Mouse (Mus musculus): ENCODE measurements at regions not wholly inside any gene's neighbourhood (a gene's known extent, or its start where the extent isn't known, plus 50 kb on each side); places are given as distances from the start of the nearest gene placed in this dataset.

DNA sequence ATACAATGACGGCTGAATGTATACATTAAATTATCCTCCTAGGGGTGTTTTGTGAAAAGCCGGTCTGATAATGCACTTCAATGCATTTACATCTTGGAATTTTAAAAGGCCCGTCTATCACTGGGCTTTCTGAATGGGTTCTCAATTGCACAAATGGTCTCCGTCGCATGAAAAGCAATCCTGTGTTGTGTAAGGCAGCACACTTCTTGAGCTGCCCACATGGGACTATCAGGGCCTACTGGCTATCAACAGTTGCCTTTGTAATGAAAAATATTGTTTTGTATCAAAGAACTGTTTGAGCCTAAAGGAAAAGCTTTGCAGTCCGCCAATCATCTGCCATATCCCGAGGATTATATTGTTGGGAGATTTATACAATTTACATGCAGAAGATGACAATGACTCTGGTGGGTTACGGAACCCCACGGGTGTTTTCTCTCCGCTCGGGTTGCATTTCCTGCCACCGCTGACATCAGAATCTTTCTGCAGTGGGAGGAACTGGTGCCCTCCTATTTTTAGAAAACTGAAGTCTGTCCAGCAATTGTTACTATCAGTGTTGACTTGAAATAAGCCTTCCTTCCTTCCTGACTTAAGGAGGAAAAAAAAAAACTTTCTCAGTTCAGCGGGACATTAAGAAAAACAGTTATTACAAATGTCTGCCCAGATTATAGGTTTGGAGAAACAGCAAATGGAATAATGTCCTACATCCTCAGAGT lies 118.7 kb downstream of the Tmem26 start:
- no peak for DNase-seq (ENCODE audit: low spot score)

DNA sequence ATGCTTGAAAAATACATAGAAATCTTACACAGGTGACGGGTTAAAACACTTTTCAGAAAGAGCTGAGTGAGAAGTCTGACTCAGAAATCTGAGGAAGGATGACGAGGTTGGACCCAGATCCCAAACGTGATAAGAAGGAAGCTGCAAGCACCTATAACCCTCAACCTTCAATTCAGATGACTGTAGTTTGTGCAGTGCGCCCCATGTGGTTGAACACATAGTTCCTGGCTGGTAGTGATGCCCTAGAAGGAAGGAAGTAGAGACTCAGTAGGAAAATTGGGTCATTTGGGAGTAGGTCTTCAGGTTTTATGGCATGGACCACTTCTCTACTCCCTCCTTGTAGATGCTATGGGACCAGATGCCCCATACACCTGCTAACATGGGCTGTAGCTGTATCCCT lies 120.6 kb downstream of the Tmem26 start:
- DNase-seq (ENCODE audit: low spot score), result no peak

DNA sequence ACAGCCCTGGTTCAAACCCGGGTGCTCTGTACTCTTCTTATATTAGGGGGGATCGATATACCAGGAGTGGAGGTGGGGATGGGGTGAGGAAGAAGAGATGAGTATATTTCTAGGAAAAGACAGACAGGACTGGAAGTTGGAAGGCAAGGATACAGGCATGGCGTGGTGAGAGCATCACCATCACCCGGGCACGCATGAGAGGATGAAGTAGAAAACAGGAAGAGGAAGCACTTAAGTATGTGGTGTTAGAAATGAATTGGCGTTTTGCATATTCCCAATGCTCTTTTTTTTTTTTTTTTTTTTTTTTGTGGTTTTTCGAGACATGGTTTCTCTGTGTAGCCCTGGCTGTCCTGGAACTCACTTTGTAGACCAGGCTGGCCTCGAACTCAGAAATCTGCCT lies 121.2 kb downstream of the Tmem26 start:
- no peak for DNase-seq (ENCODE audit: low spot score)

DNA sequence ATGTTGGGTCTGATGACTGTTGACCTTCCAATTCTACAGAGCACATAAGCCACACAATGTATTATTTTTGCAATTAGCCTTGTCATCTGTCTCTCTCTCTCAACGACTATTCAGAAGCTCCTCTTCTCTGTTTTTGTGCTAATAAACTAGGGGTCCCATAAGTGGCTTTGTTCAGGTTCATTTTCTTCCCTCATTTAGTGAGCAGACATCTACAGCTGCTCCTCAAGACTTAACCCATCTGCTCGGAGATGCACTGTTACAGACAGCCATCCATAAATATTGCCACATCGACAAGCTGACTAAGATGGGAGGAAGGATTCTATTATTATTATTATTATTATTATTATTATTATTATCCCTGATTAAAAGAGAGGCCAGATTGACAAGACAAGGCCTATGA lies 127.7 kb downstream of the Tmem26 start:
- no peak for DNase-seq (ENCODE audit: low spot score)

DNA sequence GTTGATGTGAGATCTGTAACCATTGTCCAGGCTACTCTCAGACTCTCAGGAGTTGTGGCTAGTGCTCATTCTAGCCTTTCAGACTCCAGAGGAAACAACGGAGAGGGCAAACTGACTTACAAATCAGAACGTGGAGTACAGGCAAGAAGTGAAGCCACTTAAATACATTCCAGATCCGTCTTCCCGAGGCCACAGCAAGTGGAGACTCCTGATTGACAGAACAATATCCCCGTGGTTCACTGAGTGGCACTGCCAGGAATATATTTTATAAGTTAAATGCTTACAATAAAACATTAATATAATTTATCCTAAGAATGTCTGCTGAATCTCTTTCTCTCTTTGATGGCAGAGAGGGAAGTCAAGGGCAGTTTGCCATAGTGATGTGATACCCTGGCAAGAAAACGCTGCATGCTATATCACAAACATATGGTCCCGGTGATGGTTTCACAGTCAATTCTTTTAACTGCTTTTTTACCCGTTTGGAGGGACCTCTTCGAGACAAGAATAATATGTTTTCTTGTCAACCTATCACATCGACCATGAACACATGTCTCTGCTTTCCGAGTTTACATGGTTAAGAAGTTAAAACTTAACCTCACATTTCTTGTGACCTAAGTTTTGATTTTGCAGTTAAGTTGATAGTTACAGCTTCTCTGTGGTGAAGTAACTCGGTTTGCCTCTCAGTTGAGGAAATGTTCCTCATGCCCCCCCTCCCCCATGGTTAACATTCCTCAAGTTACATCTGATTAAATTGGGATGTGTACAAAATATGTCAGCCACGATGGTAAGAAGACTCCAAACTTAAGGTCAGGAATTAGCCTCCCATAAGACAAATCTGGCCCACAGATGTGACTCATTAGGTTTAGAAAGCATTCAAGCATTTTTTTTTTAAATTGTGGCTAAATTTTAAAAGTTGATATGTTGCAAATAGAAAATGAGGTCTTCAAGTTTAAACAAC lies 132.8 kb downstream of the Tmem26 start:
- DNase-seq (ENCODE audit: low spot score), result no peak

DNA sequence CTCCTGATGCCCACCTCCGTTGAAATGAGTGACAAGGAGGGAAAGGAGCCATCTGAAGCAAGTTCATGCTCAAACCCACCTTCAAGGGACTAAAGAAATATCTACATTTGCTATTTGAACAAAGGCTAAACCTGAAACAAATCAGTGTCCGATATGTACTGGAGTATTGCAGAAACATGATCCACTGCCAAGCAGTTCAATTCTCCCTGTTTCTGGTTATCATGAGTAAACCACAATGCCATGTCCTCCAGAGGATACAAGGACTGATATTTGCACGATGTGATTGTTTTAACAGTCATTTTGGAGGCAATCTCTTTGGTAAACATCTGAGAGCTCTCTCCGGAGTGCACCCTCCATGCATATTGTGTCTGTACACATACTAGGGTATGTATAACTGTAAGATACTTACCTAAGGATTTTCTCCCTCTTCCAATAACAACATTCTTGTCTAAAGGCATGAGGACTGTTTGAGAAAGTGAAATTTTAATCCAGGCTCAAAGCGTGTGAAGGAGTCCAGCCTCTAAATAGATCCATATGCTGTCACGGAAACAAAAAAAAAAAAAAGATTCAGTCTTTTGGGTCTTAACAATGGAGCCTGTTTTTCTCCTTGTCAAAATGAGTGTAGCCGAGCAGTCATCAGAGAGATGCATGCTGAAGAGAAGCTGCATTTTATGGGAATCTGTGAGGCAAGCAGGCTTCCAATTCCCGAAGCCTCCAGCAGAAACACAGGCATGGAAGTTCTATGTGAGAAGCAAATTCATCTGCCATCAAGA lies 141.3 kb downstream of the Tmem26 start:
- no peak for DNase-seq (ENCODE audit: low spot score)

DNA sequence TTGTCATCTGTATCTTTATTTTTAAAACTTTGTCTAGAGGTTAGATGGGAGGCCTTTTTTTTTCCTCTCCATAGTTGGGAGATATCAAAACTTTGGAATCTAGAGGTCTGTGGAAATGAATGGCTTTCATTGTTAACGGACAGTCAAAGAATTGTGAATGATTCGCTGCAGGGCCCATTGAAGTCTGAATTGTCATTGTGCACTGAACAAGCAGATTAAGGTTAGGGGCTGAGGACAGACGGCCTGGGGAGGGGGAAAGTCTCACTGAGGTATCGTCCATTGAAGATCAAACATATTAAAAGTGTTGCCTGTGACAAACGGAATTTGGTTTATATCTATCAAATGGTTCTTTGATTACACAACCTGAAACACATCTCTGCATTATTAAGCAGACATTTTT lies 142.3 kb downstream of the Tmem26 start:
- DNase-seq (ENCODE audit: low spot score), result no peak

DNA sequence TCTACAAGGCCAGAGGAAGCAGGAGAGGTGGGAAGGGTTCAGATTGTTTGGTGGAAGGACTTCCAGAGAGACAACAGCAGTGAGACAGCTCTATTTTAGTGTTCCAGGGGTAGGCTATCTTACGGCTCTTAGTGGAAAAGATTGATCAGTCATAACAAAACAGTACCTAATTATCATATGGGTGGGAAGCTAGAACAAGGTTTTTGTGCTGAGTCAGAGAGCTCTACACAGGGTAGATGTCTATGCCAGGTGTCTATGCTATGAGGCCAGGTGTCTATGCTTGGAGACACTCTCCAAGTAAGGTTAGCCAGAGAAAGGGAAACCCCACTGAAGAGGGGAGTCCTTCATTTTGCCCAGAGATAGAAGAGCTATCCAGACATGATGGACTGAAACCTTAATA lies 143.9 kb downstream of the Tmem26 start:
- no peak for DNase-seq (ENCODE audit: low spot score)

DNA sequence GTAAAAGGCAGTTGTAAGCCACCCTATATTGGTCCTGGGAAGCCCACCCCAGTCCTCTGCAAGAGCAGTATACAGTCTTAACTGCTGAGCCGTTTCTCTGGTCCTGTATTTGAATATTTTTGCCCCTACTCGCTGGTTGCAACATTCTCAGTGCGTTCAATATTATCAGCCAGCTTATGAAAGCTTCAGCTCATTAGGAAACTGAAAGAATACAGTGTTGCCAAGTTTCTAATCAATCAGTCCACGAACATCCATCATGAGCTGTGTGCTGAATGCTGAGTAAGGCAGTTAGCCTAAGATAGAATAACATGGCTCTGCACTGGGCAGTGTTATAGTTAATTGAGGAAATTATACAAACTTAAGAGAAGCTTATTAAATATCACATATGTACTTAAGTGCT lies 148.7 kb downstream of the Tmem26 start:
- DNase-seq (ENCODE audit: low spot score), result no peak

DNA sequence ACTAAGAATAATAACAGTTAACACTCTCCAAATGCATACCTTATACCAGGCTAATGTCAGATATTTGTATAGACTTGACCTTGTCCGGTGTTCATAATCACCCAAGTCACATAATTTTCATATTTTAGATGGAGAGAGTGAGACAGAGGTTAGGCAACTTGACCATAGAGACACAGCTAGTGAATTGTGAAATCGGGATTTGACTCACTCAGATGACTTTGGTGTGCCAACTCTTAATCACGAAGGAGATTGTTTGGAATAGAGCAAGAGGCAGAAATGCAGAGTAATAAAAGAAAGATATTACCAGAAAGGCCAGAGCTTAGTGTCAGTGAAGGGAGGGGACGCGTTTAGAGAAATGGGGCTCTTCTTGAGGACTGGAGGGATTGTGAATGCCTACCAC lies 152.2 kb downstream of the Tmem26 start:
- no peak for DNase-seq (ENCODE audit: low spot score)

DNA sequence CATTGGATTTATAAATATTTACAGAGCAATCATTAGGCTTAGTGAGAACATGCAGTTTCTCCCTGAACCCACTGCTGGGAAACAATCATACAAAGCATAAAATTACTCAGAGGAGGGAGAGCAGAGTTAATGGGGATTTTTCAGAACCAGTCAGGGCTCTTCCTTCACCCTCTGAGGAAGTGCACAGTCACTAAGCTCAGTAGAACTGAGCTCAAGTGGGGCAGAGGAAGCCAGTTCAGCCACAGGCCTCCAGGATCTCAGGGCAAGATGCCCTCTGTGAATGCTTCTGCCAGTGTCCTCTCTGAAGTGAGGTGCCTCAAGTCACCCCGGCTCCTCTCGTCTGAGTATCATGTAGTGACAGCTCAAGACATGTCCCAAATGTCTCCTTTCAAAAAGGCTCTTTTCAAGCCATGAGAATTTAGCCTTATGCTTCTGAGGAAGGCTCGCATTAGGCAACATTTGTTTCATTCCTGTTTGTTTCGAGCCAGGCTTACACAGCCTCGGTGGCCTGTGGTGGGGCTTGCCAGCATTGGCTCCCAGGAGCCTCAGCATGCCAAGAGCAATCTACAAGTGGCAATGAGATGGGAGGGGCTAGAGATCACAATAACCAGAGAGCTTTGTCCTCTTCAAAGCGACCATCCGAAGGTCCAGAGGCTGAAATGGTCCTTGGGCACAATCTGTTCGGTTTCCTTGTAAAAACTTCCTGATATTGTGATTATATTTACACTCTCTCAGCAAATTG lies 169.8 kb downstream of the Tmem26 start:
- DNase-seq (ENCODE audit: low spot score), result no peak

DNA sequence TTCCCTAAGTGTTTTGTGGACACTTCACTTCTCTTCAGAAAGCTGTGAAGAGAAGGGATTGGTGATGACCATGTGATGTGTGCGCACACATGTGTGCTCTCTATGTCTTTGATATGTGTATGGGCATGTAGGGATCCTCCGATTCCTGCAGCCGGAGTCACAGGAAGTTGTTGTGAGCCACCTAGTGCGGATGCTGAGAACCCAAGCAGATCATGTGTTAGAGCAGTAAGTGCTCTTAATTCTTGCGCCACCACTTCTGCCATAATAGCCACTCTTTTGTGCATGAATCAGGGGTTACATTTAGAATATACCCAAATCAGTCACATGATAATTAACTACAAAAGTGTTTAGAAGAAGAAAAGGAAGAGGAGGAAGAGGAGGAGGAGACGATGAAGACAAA lies 170.7 kb downstream of the Tmem26 start:
- no peak for DNase-seq (ENCODE audit: low spot score)

DNA sequence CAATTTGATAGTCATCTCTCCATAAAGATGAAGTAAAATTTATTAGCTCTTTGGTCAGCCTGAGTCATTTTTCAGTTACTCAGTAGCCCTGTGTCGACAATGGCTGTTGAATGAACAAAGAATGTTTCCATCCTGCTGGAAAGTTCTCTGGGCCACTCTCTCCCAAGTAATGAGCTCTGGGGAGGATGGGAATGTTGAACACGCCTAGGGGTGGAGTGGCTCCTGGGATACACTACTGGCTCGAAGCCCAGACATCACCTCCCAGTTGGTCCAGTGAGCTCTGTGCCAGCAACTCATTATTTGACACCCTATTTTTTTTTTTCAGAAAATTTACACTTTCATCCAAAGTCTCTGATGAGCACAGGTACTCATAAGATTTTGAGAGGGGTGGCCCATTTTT lies 174.1 kb downstream of the Tmem26 start:
- DNase-seq (ENCODE audit: low spot score), result no peak

DNA sequence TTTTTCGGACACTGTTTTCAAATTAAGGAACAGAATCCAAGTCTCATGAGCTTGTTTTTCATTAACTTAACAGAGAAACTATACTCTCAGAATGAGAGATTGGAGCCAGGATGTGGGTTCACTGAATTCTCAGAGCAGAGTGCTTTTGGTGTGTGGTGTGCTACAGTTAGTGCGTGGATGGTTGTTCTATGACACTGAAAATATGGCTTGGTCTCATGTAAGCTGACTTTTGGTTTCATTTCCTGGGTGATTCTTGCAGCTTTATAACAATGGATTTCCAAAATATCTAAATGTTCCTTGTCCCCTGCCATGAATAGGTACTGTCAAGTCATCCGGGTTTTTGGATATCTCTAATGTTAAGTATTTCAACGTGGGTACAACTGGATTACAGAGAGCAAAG lies 177.7 kb downstream of the Tmem26 start:
- no peak for DNase-seq (ENCODE audit: low spot score)

DNA sequence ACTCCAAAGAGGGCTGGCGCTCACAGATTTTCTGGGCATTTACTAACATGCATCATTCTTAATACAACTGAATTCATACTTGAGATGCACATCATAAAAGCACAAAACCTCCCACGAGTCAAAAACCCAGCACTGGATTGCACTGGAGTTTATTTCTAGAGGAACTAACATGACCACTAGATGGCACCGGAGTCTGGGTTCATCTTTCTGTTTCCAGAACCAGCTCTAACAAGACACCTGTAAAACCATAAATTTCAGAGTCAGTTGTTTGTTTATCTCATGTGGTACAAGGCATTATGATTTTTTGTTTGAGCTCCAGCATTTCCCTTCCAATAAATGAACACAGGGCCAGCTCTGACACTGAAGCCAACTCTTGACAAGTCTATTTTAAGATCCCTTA lies 179.2 kb downstream of the Tmem26 start:
- DNase-seq (ENCODE audit: low spot score), result no peak

DNA sequence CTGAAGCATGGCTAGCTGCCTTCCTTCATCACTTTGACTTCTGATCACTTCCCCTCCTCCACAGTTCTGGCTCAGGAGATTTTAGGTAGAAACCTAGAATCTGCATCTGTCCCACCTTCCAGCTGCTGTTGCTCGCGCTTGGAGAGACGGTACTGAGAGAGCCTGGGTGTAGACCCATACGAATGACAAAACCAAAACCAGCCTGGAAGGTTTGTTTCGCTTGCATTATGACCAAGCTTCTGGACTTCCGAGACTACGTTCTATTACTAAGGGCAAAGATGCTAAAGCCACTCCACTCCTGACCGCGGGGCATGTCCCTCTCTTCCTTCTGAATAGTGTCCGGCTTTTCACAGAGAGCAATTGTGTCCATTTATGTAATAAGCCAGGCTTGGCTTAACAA lies 180.9 kb downstream of the Tmem26 start:
- no peak for DNase-seq (ENCODE audit: low spot score)

DNA sequence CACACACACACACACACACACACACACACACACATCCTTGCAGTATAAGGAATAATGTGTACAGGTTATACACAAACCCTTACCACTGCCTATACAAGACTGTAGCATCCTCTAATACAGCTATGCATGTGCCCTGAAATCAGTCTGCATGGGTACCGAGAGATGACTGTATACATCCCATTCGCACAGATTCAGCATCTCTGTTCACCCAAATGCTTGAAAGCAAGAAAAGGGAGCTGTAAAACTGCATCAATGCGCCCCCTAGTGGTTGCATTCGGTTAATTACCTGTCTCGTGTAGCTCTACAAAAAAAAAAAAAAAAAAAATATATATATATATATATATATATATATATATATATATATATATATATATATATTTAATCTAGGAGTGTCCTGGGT lies 184.8 kb downstream of the Tmem26 start:
- DNase-seq (ENCODE audit: low spot score), result no peak

DNA sequence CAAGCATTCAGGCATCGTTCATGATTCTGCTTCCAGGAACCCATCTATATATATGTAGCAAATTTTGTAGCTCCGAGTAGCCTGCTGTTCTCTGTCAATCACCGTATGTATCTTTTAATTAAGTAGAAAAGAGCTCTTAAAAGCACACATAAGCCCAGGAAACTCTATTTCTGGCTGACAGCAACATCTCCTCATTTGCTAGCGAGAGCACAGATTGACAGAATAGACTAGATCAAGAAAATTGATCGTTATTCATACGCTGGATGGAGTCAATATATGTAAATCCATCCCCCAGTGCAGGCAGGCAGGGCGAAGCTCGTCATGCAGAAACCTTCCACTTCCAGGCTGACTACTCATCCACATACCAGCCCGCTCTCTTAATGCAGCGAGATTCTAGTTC lies 185.6 kb downstream of the Tmem26 start:
- no peak for DNase-seq (ENCODE audit: low spot score)

DNA sequence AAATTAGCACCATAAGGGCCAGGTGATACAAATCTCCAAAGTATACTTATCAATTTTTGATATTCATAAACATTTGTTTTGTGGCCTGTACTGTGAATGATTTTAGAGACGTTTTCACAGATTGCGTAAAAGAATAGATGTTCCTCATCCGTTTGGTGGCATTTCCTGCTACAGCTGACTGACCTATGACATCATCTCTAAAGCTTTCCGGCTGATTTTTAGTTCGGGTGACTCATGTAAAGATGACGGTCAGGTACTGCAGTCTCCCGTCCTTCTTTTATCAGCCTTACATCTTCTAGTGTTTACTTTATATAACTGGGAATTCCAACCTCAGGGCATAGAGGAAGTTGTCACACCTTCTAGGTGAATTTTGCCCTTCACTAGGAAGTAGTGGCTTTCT lies 192.7 kb downstream of the Tmem26 start:
- DNase-seq (ENCODE audit: low spot score), result no peak

DNA sequence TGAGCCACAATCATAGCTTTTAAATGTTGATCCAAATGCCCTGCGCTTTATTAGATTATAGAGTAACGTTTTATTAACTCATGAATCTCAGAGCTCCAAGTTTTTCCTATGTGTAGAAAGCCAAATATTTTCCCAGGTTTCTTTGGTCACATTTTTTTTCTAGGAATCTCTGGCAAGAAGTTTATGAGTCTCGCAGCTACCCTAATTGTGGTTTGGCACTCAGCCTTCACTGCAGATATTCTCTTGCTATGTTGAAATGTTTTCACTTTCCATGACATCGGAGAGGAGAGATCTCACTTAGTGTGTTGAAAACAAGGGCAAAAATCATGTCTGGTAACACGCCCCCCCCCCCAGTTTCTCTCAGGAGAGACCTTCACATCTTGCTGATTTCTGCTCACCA lies 212.4 kb downstream of the Tmem26 start:
- DNase-seq (ENCODE audit: low spot score), result no peak

DNA sequence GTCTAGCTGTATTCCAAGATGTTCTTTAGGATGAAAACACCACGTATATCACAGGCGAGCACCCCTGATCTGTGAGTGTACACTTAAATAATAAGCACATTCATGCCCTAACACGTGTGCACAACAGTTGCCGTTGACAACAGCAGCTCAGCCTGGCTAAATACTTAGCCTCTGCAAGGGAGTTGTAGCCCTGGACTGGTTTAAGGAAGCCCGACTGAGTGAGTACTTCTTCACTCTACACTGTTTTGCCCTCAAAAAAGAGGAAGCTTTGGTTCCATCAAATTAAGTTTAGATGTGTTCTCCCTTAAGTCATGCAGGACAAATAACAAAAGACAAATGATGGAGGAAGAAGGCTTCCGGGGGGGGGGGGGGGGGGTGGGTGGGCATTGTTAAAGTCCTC lies 208.0 kb upstream of the Rhobtb1 start:
- no peak for DNase-seq (ENCODE audit: low spot score)

DNA sequence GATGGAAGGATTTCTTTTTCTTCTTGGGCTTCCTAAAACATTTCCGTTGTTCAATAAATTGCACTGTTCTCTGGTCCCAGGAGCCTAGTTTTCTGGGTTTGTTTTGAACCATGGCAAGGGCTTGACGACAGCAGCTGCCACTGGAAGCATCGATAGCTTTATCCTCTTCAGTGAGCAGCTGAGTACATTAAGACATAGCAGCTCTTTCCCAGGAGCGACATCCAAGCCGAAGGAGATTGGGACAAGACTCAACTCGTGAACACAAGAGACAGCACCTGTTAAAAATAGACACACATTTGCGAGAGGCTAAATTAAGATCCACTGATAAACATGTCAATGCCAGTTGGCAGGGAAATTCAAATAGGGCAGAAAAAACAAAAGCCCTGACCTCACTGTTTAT lies 194.7 kb upstream of the Rhobtb1 start:
- DNase-seq (ENCODE audit: low spot score), result no peak

All from urinary bladder, postnatal 10 days (tissue).